Mouse (Mus musculus): ENCODE results near the gene Gm4353. TPM values are rescaled to one million over a fixed set of nuclear protein-coding genes. Genes with fewer than 3 reads are reported as not detected.

Gm4353 gene
- polyA plus RNA-seq, 1 experiment from 2014 or later = 0.33 TPM

DNA sequence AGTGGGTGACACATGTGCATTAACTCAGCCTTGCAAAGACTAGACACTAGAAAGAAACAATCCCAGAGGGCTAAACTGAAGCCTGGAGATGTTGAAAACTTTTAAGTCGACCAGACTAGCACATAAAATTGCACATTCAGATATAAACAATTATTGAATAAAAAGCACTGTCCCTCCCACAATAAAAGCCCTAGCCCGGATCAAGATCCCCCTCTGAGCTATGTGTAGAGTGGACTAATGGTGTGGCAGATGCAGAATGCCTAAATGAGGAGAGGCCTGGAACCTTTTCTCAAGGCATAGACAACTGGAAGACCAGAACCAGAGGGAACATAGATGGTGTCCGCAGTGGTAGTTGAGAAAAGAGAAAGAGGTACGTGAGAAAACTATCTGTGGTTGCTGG lies 48.9 kb downstream of the Gm4353 start:
- DNase-seq (ENCODE audit: low spot score) (no peak), ATAC-seq (ENCODE audit: low FRiP score, low TSS enrichment) (no peak)
- H3K36me3 ChIP-seq (ENCODE audit: control insufficient read depth, insufficient read depth, low read length) = no peaks in the 10 kb centered on the region
- TF ChIP-seq EP300 (optimal IDR thresholded peaks at IDR 0.05) (no peak), CTCF (IDR thresholded peaks at IDR 0.05; ENCODE audit: low read depth) (no peak)
- no peak overlapping the region for H3K27ac ChIP-seq (replicated peaks)
- peaks cover 7% of the 10 kb centered on the region for H3K4me1 ChIP-seq (replicated peaks; ENCODE audit: control insufficient read depth, insufficient read depth)
- no peaks in the 10 kb centered on the region for H3K9me3 ChIP-seq (ENCODE audit: control insufficient read depth, low read length)
- 65% methylated on average over 4 of the region's 4 CpGs for WGBS
- H3K4me3 ChIP-seq (ENCODE audit: low read depth, low read length) = no peak overlapping the region
- H3K9ac ChIP-seq (ENCODE audit: low read length) = no peak overlapping the region
- peak overlapping the region; percentile 21; the same call in 1 of the 2 replicates for H3K4me2 ChIP-seq (replicated peaks; ENCODE audit: low read depth)
- H3K27me3 ChIP-seq (ENCODE audit: control insufficient read depth, insufficient read depth, low read length) = no peaks in the 10 kb centered on the region; the same call in 1 of the 2 replicates

GRCm38 (mm10) chr7:116034282-116034758 lies 50.1 kb downstream of the Gm4353 start:
- ATAC-seq (ENCODE audit: low FRiP score, low TSS enrichment) = peak; percentile 10; the same call in 1 of the 2 replicates
- peaks cover 3% of the 10 kb centered on the region for H3K4me1 ChIP-seq (replicated peaks; ENCODE audit: control insufficient read depth, insufficient read depth)
- peak overlapping the region; percentile 64 for H3K4me3 ChIP-seq (ENCODE audit: low read depth, low read length)
- no peaks in the 10 kb centered on the region for H3K9me3 ChIP-seq (ENCODE audit: control insufficient read depth, low read length)
- H3K9ac ChIP-seq (ENCODE audit: low read length) = peak overlapping the region; percentile 64
- no peaks in the 10 kb centered on the region; the same call in 1 of the 2 replicates for H3K27me3 ChIP-seq (ENCODE audit: control insufficient read depth, insufficient read depth, low read length)
- H3K36me3 ChIP-seq (ENCODE audit: control insufficient read depth, insufficient read depth, low read length) = no peaks in the 10 kb centered on the region
- DNase-seq (ENCODE audit: low spot score) = peak; percentile 58
- TF ChIP-seq EP300 (optimal IDR thresholded peaks at IDR 0.05) (no peak), CTCF (IDR thresholded peaks at IDR 0.05; ENCODE audit: low read depth) (no peak)
- peak overlapping the region; percentile 94 for H3K4me2 ChIP-seq (replicated peaks; ENCODE audit: low read depth)
- whole genome bisulfite sequencing = under 1% methylated on average over 25 of the region's 25 CpGs
- H3K27ac ChIP-seq (replicated peaks) = peak overlapping the region; percentile 81

DNA sequence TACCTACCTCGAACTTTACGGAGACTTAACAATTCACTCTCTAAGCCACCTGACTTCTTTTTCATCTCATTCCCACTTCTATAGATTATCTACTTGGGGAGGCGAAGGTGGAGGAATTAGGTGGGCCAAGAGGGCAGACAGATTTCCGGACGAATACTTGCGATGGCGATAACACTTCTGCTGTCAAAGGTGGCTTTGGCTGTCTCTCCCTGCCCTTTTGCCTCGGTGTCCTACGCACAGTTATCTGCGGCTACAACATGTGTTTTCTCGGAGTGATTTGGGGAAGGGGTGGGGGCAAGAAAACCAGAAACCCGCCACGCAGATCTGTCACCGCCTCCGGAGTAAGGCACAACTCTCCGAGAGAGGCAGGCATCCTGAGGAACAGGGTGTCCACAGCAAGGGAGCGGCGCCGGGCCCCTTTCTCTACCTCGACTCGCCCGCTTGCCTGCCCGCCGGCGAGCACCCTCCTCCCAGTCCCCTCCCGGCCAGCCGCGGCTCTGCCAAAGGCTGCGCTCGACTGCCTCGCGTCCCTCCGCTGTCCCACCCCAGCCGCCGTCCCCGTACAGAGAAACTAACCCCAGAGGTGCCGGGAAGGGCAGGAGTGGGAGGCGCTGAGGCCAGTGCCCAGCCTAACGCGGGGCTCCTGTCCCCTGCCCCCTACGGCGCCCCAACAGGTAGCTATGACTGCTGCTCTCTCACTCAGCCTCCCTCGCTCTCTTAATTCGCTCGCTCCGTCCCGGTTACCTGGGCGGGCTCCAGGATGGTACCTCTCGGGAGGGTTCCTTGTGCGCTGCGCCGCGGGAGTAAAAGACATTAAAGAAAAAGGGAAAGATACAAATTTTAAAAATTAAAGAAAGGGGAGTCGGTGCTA lies 50.8 kb downstream of the Gm4353 start:
- Histone ChIP-seq H3K9ac (ENCODE audit: low read length) (peak overlapping the region; percentile 64), H3K9me3 (ENCODE audit: control insufficient read depth, low read length) (no peaks in the 10 kb centered on the region), H3K36me3 (ENCODE audit: control insufficient read depth, insufficient read depth, low read length) (no peaks in the 10 kb centered on the region), H3K27me3 (ENCODE audit: control insufficient read depth, insufficient read depth, low read length) (no peaks in the 10 kb centered on the region; the same call in 1 of the 2 replicates), H3K27ac (replicated peaks) (peak overlapping the region; percentile 81), H3K4me1 (replicated peaks; ENCODE audit: control insufficient read depth, insufficient read depth) (no peaks in the 10 kb centered on the region; the same call in none of the 2 replicates), H3K4me2 (replicated peaks; ENCODE audit: low read depth) (peak overlapping the region; percentile 94), H3K4me3 (ENCODE audit: low read depth, low read length) (peak overlapping the region; percentile 64)
- ATAC-seq (ENCODE audit: low FRiP score, low TSS enrichment) (peak; percentile 50), DNase-seq (ENCODE audit: low spot score) (peak; percentile 55)
- WGBS = under 1% methylated on average over 54 of the region's 54 CpGs
- peak; percentile 7; the same call in 1 of the 2 replicates for TF ChIP-seq CTCF (IDR thresholded peaks at IDR 0.05; ENCODE audit: low read depth)
- TF ChIP-seq EP300 (optimal IDR thresholded peaks at IDR 0.05) = no peak

Other genes starting within 250 kb of the Gm4353 start
- 28.7 and 32.2 TPM in 2 replicates for gene Sox6, start 45.8 kb downstream of the Gm4353 start, polyA plus RNA-seq (2015; fragmentation: Nextera tagmentation; extraction: Ambion mirVana)
- gene 1110004F10Rik, start 45.2 kb downstream of the Gm4353 start, polyA plus RNA-seq (2015; fragmentation: Nextera tagmentation; extraction: Ambion mirVana) = 159 TPM in 2 replicates
- 10.1 and 11.7 TPM in 2 replicates for gene Plekha7, start 223.7 kb upstream of the Gm4353 start, polyA plus RNA-seq (2015; fragmentation: Nextera tagmentation; extraction: Ambion mirVana)
- gene Rps13, start 249.6 kb upstream of the Gm4353 start, polyA plus RNA-seq (2015; fragmentation: Nextera tagmentation; extraction: Ambion mirVana) = 609 and 626 TPM in 2 replicates

All from stomach, postnatal 0 days (tissue).